Mouse (Mus musculus) liver, embryonic 14.5 days (tissue): ENCODE measurements around the gene Dgkz. TPM values are rescaled to one million over a fixed set of nuclear protein-coding genes. Genes with fewer than 3 reads are reported as not detected.

Experiments
- ATAC-seq: fragments of 200-750 bp; cut with Nextera tagmentation; 2 replicates; pipeline ENCODE4 v1.8.0; 2017; ENCODE audit warnings: moderate number of reproducible peaks, mild to moderate bottlenecking, moderate library complexity; ENCODE audit not compliant: insufficient read depth
- DNase-seq, 3 experiments: peaks; one replicate each; pipeline ENCODE4 v3.0.0-alpha.2; 2012 to 2013; ENCODE audit warnings: low read depth in 3 of 3, low spot score in 3 of 3
- H3K27ac ChIP-seq: fragments of 300-500 bp; sonication (generic); 2 replicates; pipeline ENCODE4 v1.5.1; 2014; ENCODE audit warnings: moderate library complexity, mild to moderate bottlenecking, control low read depth, inconsistent platforms
- H3K27me3 ChIP-seq: fragments of 300-500 bp; sonication (generic); 2 replicates; pipeline ENCODE4 v1.6.1; 2014; ENCODE audit warnings: mild to moderate bottlenecking, low read length, moderate library complexity; ENCODE audit not compliant: control insufficient read depth, insufficient read depth
- H3K36me3 ChIP-seq: fragments of 300-500 bp; sonication (generic); replicated peaks from 2 replicates; pipeline ENCODE4 v1.6.1; 2014; ENCODE audit warnings: low read depth; ENCODE audit not compliant: control insufficient read depth, insufficient read depth
- H3K4me1 ChIP-seq, 2 experiments: fragments of 200-500 bp in 1 of 2; fragments of 300-500 bp in 1 of 2; sonication (generic) in 1 of 2; replicated peaks; 2 replicates each; pipeline ENCODE4 v1.6.1; 2012 to 2014; ENCODE audit warnings: antibody characterized with exemption in 1 of 2, inconsistent platforms in 1 of 2, low read length in 1 of 2; ENCODE audit not compliant: control insufficient read depth in 2 of 2, insufficient read depth in 2 of 2
- H3K4me2 ChIP-seq: fragments of 300-500 bp; sonication (generic); 2 replicates; pipeline ENCODE4 v1.6.1; 2014; ENCODE audit warnings: low read depth, mild to moderate bottlenecking, control low read depth, moderate library complexity
- H3K4me3 ChIP-seq, 2 experiments: fragments of 200-500 bp in 1 of 2; fragments of 300-500 bp in 1 of 2; sonication (generic) in 1 of 2; 2 replicates each; pipeline ENCODE4 v1.5.1; 2012 to 2014; ENCODE audit warnings: low read depth in 2 of 2, low read length in 2 of 2, mild to moderate bottlenecking in 2 of 2, control low read depth in 1 of 2, inconsistent platforms in 1 of 2, moderate library complexity in 1 of 2; ENCODE audit not compliant: insufficient read depth in 1 of 2
- H3K9ac ChIP-seq: fragments of 300-500 bp; sonication (generic); replicated peaks from 2 replicates; pipeline ENCODE4 v1.6.1; 2014; ENCODE audit warnings: mild to moderate bottlenecking, control low read depth, moderate library complexity
- H3K9me3 ChIP-seq: fragments of 300-500 bp; sonication (generic); 2 replicates; pipeline ENCODE4 v1.6.1; 2016; ENCODE audit warnings: low read length, mixed read lengths; ENCODE audit not compliant: control insufficient read depth
- CTCF ChIP-seq: IDR thresholded peaks from 2 replicates; pipeline ENCODE4 v1.5.1; 2016; ENCODE audit warnings: antibody characterized with exemption, low read depth, control low read depth
- EP300 ChIP-seq: IDR thresholded peaks from 2 replicates; pipeline ENCODE4 v1.6.1; 2016; ENCODE audit warnings: antibody characterized with exemption, low read depth
- WGBS: fragments of 180-500 bp; shearing (Covaris S2); extraction: QIAGEN DNeasy Blood & Tissue Kit; methylation state at CpG from one replicate; pipeline ENCODE4 v1.1.7; 2014; ENCODE audit not compliant: insufficient replicate concordance; 5-methylcytosine and 5-hydroxymethylcytosine counted together
- polyA plus RNA-seq, 2 experiments: library from polyadenylated mRNA; depleted of rRNA in 1 of 2; stranded (reverse) in 1 of 2; unstranded in 1 of 2; fragments of >200 nt; fragmentation: Nextera tagmentation in 1 of 2; extraction: Ambion mirVana in 1 of 2; gene quantifications; 2 replicates each; pipeline versions ENCODE4 v1.2.1 to v1.2.3; 2012 to 2014

The Dgkz gene
- polyA plus RNA-seq, 2 experiments = 19.6 to 60.7 TPM

GRCm38 (mm10) chr2:91921790-91922570 lies 53.7 kb downstream of the Dgkz start:
- Histone ChIP-seq H3K36me3 (peaks cover 8% of the 10 kb centered on the region), H3K4me3 (peak overlapping the region; percentile 44 to 49), H3K9me3 (no peaks in the 10 kb centered on the region), H3K4me2 (peak overlapping the region; percentile 68), H3K4me1 (peaks cover under 1 to 7% of the 10 kb centered on the region in 2 experiments; a peak in 3 of 4 replicates), H3K27me3 (peaks cover 49% of the 10 kb centered on the region), H3K27ac (no peak overlapping the region), H3K9ac (no peak overlapping the region)
- ATAC-seq = peak; percentile 27
- TF ChIP-seq EP300 (no peak), CTCF (peak; percentile 53)
- no peak for DNase-seq
- under 1% methylated on average over 64 of the region's 64 CpGs for WGBS

DNA sequence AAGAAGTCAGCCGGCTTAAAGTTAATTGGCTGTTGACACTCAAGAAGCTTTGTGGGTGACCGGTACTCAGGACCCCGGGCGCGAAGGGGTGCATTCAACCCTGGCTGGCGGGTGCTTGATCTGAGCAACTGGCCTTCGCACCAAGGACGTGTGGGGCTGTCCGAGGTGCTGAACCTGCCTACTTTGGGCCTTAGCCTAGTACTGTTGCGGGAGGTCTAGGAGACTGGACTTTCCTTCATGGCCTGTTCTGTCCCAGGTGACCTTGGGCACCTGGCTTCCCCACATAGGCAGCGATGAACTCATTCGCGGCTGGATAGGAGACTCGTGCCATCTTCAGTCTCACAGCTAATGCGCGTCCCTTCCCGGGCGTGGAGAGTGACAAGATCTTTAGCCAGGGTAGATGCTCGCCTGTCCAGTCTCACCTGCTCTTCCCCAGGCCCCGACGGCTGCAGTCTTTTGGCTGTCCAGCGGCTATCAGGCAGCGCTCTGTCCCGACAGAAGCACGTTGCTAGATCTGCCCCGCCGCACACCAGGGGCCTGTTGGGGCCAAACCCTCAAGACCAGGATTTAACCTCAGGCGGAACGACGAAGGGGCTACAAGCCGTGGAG lies 54.4 kb downstream of the Dgkz start:
- no peak overlapping the region for H3K27ac ChIP-seq
- ATAC-seq = no peak
- no peak overlapping the region for H3K9ac ChIP-seq
- no peak for TF ChIP-seq CTCF
- H3K4me2 ChIP-seq = peak overlapping the region; percentile 68
- peaks cover 8% of the 10 kb centered on the region for H3K36me3 ChIP-seq
- WGBS = 5% methylated on average over 31 of the region's 31 CpGs
- peak overlapping the region; percentile 44 to 49; a peak in 3 of 4 replicates for H3K4me3 ChIP-seq
- peaks cover 6 to 12% of the 10 kb centered on the region in 2 experiments; a peak in 3 of 4 replicates for H3K4me1 ChIP-seq
- no peaks in the 10 kb centered on the region for H3K9me3 ChIP-seq
- peak in 1 of 3 experiments; percentile 35 for DNase-seq
- H3K27me3 ChIP-seq = peaks cover 49% of the 10 kb centered on the region

GRCm38 (mm10) chr2:91920130-91920529 lies 55.5 kb downstream of the Dgkz start:
- no peak for TF ChIP-seq EP300
- no peak for TF ChIP-seq CTCF
- Histone ChIP-seq H3K27me3 (peaks cover 47% of the 10 kb centered on the region), H3K9ac (no peak overlapping the region), H3K4me2 (no peak overlapping the region), H3K4me1 (peaks cover 10 to 22% of the 10 kb centered on the region in 2 experiments; a peak in 3 of 4 replicates), H3K36me3 (peaks cover 8% of the 10 kb centered on the region), H3K27ac (no peak overlapping the region), H3K4me3 (no peak overlapping the region), H3K9me3 (no peaks in the 10 kb centered on the region)
- ATAC-seq (no peak), DNase-seq (no peak)
- 49% methylated on average over 4 of the region's 4 CpGs for WGBS

DNA sequence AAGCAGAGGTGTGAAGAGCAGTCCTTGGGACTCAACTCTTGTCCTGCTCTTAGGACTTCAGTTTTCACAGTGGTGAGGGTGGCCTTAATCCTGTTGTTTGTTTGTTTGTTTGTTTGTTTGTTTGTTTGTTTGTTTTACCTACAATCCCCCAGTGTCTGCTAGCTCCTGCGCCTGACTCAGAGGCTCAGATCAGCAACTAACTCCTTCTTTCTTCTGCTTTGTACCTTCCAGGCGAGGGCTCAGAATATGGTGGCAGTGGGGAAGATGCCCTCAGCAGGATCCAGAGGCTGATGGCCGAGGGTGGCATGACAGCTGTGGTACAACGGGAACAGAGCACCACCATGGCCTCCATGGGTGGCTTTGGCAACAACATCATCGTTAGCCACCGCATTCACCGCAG lies 58.6 kb downstream of the Dgkz start:
- ATAC-seq = no peak
- Histone ChIP-seq H3K36me3 (peaks cover 8% of the 10 kb centered on the region), H3K9ac (no peak overlapping the region), H3K4me1 (peaks cover 10 to 30% of the 10 kb centered on the region in 2 experiments; a peak in 3 of 4 replicates), H3K27me3 (peaks cover 17% of the 10 kb centered on the region), H3K27ac (no peak overlapping the region), H3K4me3 (no peak overlapping the region), H3K4me2 (no peak overlapping the region), H3K9me3 (no peaks in the 10 kb centered on the region)
- no peak for DNase-seq
- no peak for TF ChIP-seq CTCF
- TF ChIP-seq EP300 = no peak
- 72% methylated on average over 7 of the region's 7 CpGs for whole genome bisulfite sequencing

- WGBS = 20% methylated on average over 7 of the region's 7 CpGs
- Histone ChIP-seq H3K4me2 (no peak overlapping the region), H3K9me3 (no peaks in the 10 kb centered on the region), H3K27me3 (peaks cover 11% of the 10 kb centered on the region), H3K9ac (no peak overlapping the region), H3K27ac (no peak overlapping the region), H3K4me3 (no peak overlapping the region), H3K36me3 (peaks cover 10% of the 10 kb centered on the region), H3K4me1 (peaks cover 10 to 30% of the 10 kb centered on the region in 2 experiments; a peak in 3 of 4 replicates)
- ATAC-seq = peak; percentile 78
- TF ChIP-seq EP300 (peak; percentile 82), CTCF (no peak)
- peak in 1 of 3 experiments; percentile 24 for DNase-seq
These were observed 59.2 kb downstream of the Dgkz start for GRCm38 (mm10) chr2:91916346-91916977.
